Mouse (Mus musculus): Measurements from ENCODE around the gene Dip2c.

The Dip2c gene

GRCm38 (mm10) chr13:9276322-9276855 lies at the start of gene Dip2c:
TSS of gene Dip2c (plus strand) at chr13:9276528.
- DNase-seq (ENCODE audit: low spot score in 2 of 2) = peak; percentile 73 to 78

- DNase-seq (ENCODE audit: low spot score in 2 of 2) = no peak
Measured at GRCm38 (mm10) chr13:9227078-9227477, 49.2 kb upstream of the Dip2c start.

DNA sequence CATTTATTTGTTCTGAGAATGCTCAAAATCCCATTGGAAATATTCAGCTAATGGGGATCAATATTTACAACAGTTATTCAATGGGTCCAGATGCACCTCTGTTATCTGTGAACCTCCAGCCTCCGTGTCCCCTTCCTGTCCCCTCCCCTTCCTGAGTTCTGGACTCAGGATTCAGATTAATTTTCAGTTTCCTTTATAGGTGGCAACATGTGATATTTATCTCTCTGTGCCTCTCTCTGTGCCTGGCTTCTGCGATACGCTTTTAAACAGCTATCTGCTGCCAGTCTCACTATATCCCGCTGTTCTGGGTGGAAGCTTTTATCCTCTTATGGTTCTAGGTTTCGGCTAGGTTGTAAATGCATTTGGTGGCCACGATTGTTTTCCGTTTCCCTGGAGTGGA lies 38.8 kb upstream of the Dip2c start:
- no peak for DNase-seq (ENCODE audit: low spot score in 2 of 2)

DNA sequence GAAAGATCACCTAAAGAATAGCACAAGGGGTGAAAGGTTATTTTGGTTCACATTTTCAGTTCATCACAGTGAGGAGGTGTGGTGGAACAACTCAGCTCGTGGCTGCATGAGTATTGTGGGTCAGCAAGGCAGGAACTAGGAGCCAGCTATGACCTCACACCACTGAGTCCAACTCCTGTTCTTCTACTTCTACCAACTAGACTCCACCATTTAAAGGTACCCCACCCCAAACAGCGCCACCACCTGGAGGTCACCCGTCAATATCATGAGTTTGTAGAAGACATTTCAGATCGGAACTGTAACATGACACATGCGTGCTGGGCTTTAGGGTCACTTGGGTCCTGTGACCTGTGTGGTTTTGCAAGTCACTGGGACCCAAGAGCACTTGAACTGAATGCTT lies 37.2 kb upstream of the Dip2c start:
- DNase-seq (ENCODE audit: low spot score in 2 of 2) = no peak

GRCm38 (mm10) chr13:9239631-9240236 lies 36.6 kb upstream of the Dip2c start:
- peak; percentile 45 to 60 for DNase-seq (ENCODE audit: low spot score in 2 of 2)

- DNase-seq (ENCODE audit: low spot score in 2 of 2) = no peak
Measured at GRCm38 (mm10) chr13:9261748-9262147, 14.6 kb upstream of the Dip2c start.

DNA sequence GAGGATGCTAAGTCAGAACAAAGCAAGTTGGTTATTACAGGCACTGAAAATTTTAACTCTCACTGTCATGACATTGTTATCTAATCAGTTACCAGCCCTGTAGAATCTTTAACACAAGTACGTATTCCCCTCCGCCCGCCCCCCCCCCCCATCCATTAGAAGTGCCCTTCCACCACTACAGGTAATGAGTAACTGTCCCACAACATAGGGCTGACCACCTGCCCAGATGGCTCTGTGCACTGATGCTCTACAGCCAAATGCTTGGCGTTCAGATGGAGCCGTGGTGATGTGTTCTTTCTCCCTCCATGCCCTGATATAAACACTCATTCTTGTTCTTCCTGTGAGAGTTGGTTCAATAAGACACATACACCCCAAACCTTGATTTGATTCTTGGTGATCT lies 10.8 kb upstream of the Dip2c start:
- no peak for DNase-seq (ENCODE audit: low spot score in 2 of 2)

DNA sequence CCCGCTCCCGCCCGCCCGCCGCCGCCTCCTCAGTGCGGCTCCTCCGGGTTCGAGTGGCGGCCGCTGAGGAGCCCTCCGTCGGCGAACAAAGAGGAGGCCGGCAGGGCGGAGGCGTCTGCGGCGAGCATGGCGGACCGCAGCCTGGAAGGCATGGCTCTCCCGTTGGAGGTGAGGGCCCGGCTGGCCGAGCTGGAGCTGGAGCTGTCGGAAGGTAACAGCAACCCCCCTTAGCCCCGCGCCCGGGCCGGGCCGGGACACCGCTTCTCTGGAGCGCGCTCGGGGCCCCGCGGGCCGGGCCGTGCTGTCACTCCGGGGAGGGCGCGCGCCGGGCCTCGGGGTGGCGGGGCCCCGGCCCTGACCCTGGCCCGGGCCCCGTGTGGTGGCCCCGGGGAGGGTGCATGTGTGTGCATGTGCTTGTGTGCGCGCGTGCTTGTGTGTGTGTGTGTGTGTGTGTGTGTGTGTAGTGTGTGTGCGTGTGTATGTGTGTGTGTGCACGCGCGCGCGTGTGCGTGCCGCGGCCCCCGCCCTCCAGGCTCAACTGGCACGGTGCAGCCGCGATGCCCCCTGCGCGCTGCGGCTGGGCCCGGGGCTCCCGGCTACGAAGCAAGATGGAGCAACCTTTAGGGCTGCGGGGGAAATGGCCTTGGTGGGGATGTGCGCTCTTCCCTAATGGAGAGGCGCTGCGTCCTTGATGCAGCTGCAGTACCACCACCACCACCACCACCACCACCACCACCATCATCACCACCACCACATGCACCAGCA lies 710 bp downstream of the Dip2c start:
- DNase-seq (ENCODE audit: low spot score in 2 of 2) = peak; percentile 25 to 35

- no peak for DNase-seq (ENCODE audit: low spot score in 2 of 2)
Measured at GRCm38 (mm10) chr13:9277621-9277960, 1.3 kb downstream of the Dip2c start.

- DNase-seq (ENCODE audit: low spot score in 2 of 2) = no peak
Measured at GRCm38 (mm10) chr13:9278636-9279035, 2.3 kb downstream of the Dip2c start.

GRCm38 (mm10) chr13:9283050-9283449 lies 6.7 kb downstream of the Dip2c start:
- no peak for DNase-seq (ENCODE audit: low spot score in 2 of 2)

DNA sequence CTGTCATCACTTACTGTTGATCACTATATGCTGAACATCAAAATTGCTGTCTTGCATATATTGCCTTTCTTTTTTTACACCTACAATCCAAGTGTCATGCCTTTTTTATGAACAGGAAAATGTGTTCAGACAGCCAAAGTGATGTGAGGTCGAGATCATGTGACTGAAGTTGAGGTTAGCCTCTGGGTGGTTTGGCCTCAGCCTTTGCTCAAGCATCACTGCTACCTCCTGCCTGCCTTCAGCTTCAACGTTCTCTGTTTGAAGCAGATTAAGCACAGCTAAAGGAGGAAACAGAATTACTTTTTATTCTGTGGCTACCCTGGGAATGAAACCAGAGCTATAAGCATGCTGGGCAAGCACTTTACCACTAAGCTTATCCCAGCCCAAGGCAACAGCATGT lies 13.6 kb downstream of the Dip2c start:
- DNase-seq (ENCODE audit: low spot score in 2 of 2) = no peak

DNA sequence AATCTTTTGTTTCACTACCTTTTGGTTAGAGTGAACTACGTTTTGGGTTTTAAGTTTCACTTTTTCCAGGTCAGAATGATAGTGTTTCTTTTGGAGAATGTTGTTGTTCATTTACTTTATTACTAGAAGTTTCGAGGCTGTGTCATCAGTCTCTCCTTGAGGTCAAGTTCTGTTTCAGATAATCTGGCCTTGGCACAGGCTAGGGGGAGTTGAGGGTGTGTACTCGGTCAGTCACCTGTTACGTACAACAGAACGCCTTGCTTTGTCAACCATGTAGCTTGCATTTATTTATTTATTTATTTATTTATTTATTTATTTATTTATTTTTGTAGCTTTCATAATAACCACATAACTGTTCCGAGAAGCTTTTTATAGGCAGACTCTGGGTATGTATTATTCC lies 20.0 kb downstream of the Dip2c start:
- no peak for DNase-seq (ENCODE audit: low spot score in 2 of 2)

GRCm38 (mm10) chr13:9297266-9297665 lies 20.9 kb downstream of the Dip2c start:
- DNase-seq (ENCODE audit: low spot score in 2 of 2) = no peak

DNA sequence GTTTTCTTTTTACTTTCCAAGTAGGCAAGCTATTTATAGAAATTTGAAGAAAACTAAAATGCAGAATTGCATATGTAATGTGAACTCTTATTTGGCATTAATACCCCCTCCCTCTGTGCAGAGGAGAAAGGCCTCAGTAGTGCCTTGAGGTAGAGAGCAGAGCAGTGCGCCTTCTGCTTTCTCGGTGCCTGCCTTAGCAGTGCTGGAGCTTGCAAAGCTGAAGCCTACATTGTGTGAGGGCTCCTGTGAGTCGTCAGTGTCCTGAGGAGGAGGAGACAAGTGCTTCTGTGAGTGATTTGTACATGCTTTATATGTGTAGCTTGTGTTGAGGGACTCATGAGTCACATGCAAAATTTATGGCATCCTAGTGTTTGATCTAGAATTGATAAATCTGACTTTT lies 21.4 kb downstream of the Dip2c start:
- no peak for DNase-seq (ENCODE audit: low spot score in 2 of 2)

DNA sequence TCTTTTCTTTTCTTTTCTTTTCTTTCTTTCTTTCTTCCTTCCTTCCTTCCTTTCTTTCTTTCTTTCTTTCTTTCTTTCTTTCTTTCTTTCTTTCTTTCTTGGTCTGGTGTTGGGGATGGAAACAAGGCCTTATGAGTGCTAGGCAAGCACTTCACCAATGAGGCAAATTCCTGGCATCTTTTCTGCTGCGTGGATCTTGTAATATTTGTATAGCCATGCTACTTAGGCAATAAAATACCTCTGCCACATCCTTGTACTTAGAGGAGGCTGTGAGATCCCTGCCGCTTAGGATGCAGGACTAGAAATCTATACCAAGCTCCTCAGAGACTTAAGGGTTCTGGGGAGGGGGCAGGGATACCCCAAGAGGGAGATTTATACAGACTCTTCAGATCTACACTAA lies 23.3 kb downstream of the Dip2c start:
- DNase-seq (ENCODE audit: low spot score in 2 of 2) = no peak

- DNase-seq (ENCODE audit: low spot score in 2 of 2) = no peak
Measured at GRCm38 (mm10) chr13:9308863-9309262, 32.5 kb downstream of the Dip2c start.

DNA sequence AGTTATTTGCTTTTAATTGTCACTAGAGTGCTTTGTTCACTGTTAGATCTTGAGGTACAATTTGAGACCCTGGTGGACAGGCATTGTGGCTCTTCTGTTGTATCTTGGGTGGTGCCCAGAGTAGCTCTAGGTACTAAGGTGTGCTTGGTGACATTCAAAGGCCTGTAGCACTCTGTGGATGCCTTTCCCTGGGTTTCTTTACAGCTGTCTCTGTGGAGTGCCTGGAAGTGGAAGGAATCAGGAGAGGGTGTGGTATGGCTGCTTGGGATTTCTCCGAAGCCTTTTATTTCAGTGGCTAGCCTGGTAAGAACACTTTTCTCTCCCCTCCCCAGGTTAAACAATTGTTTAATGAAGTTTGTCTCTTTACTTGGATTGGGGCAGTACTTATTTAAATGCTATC lies 34.5 kb downstream of the Dip2c start:
- no peak for DNase-seq (ENCODE audit: low spot score in 2 of 2)

DNA sequence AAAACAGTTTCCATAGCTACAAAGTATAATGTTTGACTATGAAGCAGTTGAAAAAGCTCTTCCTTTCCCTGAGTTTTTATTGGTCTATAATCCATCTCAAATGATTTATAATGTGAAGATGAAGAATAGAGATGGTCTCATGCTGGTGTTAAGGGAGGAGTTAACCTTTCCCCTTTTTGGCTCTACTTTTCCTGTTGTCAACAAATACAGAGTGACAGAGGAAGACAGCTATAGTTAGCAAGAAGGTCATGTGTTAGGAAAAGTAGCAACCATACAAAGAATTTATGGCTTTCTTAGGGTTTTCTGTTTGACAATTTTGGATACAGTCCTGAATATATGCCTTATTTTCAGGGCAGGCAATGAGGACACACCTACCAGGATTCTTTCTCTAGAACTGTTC lies 36.6 kb downstream of the Dip2c start:
- no peak for DNase-seq (ENCODE audit: low spot score in 2 of 2)

- no peak for DNase-seq (ENCODE audit: low spot score in 2 of 2)
Measured at GRCm38 (mm10) chr13:9314099-9314712, 37.9 kb downstream of the Dip2c start.

- no peak for DNase-seq (ENCODE audit: low spot score in 2 of 2)
Measured at GRCm38 (mm10) chr13:9314713-9315112, 38.4 kb downstream of the Dip2c start.

GRCm38 (mm10) chr13:9319745-9320144 lies 43.4 kb downstream of the Dip2c start:
- no peak for DNase-seq (ENCODE audit: low spot score in 2 of 2)

DNA sequence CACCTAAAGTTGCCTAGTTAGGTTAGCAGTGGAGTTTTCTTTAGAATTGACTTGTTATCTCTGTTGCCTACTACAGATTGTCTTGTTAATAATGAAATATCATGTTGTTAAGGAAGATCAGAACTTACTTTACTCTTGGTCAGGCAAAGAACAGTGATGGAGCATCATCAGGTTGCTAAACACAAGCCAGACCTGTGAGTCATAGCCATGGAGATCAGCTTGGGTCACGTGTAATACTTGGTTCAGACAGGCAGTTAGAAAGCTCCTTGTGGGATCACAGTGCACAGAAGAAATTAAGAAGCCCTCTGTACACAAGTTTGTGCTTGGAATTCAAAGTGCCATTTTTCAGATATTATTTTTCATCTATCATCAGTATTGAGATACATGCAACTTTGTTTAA lies 48.9 kb downstream of the Dip2c start:
- DNase-seq (ENCODE audit: low spot score in 2 of 2) = no peak
